Mouse (Mus musculus): ENCODE results near the gene Gm20532. TPM values are rescaled to one million over a fixed set of nuclear protein-coding genes. Genes with fewer than 3 reads are reported as not detected.

The Gm20532 gene
- polyA plus RNA-seq, 1 experiment = not detected

DNA sequence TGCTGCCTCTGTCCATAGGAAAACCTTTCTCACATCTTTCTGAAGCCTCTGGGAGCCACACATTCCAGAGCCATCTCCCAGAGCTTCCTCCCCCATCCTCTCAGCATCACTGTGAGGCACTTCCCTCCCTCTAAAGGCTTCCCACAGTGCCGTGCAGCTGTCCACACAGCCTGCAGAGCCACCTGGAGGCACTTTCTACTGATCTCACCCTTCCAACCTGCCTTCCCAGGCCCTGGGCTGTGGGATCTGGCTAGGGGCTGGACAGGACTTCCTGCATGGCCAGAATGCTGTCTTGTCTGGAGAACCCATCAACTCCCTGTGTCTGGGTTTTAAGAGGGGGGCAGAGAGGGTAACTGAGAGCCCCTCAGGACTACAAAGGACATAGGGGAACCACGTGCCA is 39.0 kb upstream of the Gm20532 start:
- Histone ChIP-seq H3K27me3 (ENCODE audit: control insufficient read depth, insufficient read depth, low read length) (no peaks in the 10 kb centered on the region), H3K4me3 (replicated peaks; ENCODE audit: insufficient read depth, low read depth, low read length) (no peak overlapping the region), H3K27ac (ENCODE audit: insufficient read depth, low read length) (no peak overlapping the region), H3K4me1 (ENCODE audit: control insufficient read depth, insufficient read depth, low read length) (peaks cover 6% of the 10 kb centered on the region; the same call in 1 of the 2 replicates)
- peak; percentile 33 to 37 for DNase-seq
- 49% methylated on average over 2 of the region's 2 CpGs for WGBS
- TF ChIP-seq CTCF (IDR thresholded peaks at IDR 0.05; ENCODE audit: borderline replicate concordance, insufficient read depth, low read depth, low read length) = peak; percentile 18; the same call in 1 of the 2 replicates
- TF ChIP-seq POLR2A (IDR thresholded peaks at IDR 0.05; ENCODE audit: borderline replicate concordance, insufficient read depth, low read length) = no peak

- no peaks in the 10 kb centered on the region for H3K27me3 ChIP-seq (ENCODE audit: control insufficient read depth, insufficient read depth, low read length)
- DNase-seq = no peak
- no peak for TF ChIP-seq POLR2A (IDR thresholded peaks at IDR 0.05; ENCODE audit: borderline replicate concordance, insufficient read depth, low read length)
- no peak for TF ChIP-seq CTCF (IDR thresholded peaks at IDR 0.05; ENCODE audit: borderline replicate concordance, insufficient read depth, low read depth, low read length)
- H3K27ac ChIP-seq (ENCODE audit: insufficient read depth, low read length) = no peak overlapping the region
- peaks cover 6% of the 10 kb centered on the region for H3K4me1 ChIP-seq (ENCODE audit: control insufficient read depth, insufficient read depth, low read length)
- 84% methylated on average over 10 of the region's 10 CpGs for WGBS
- H3K4me3 ChIP-seq (replicated peaks; ENCODE audit: insufficient read depth, low read depth, low read length) = no peak overlapping the region
Observed at GRCm38 (mm10) chr2:26549801-26550200, 36.6 kb upstream of the Gm20532 start.

GRCm38 (mm10) chr2:26550205-26550604 is 36.2 kb upstream of the Gm20532 start:
- no peak for DNase-seq
- WGBS = 54% methylated on average over 3 of the region's 3 CpGs

DNA sequence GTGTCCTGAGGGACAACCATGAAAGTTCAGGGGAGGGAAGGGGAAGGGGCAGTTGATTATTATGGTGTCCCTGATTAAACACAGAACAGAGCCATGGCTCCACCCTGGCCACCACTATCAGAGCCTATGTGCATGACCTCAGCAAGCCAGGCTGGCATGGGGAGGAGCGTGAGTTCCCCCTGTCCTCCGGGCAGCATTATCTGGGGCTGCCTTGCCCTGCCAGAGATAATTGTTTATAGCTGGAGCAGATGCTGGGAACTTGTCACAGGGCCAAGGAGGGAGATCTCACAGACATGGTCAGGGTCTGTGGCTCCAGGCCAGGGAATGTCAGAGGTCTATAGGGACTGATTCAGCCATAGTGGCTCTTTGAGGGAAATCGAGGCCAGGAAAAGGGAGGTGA is 35.7 kb upstream of the Gm20532 start:
- TF ChIP-seq POLR2A (IDR thresholded peaks at IDR 0.05; ENCODE audit: borderline replicate concordance, insufficient read depth, low read length) (no peak), CTCF (IDR thresholded peaks at IDR 0.05; ENCODE audit: borderline replicate concordance, insufficient read depth, low read depth, low read length) (no peak)
- DNase-seq = no peak
- Histone ChIP-seq H3K27ac (ENCODE audit: insufficient read depth, low read length) (no peak overlapping the region), H3K4me1 (ENCODE audit: control insufficient read depth, insufficient read depth, low read length) (peaks cover 6% of the 10 kb centered on the region), H3K4me3 (replicated peaks; ENCODE audit: insufficient read depth, low read depth, low read length) (no peak overlapping the region), H3K27me3 (ENCODE audit: control insufficient read depth, insufficient read depth, low read length) (no peaks in the 10 kb centered on the region)
- whole genome bisulfite sequencing = 37% methylated on average over 3 of the region's 3 CpGs

More at GRCm38 (mm10) chr2:26550205-26550604, 36.2 kb upstream of the Gm20532 start:
- H3K27ac ChIP-seq (ENCODE audit: insufficient read depth, low read length) = no peak overlapping the region
- H3K4me3 ChIP-seq (replicated peaks; ENCODE audit: insufficient read depth, low read depth, low read length) = no peak overlapping the region
- peaks cover 6% of the 10 kb centered on the region for H3K4me1 ChIP-seq (ENCODE audit: control insufficient read depth, insufficient read depth, low read length)
- no peak for TF ChIP-seq POLR2A (IDR thresholded peaks at IDR 0.05; ENCODE audit: borderline replicate concordance, insufficient read depth, low read length)
- TF ChIP-seq CTCF (IDR thresholded peaks at IDR 0.05; ENCODE audit: borderline replicate concordance, insufficient read depth, low read depth, low read length) = no peak
- no peaks in the 10 kb centered on the region for H3K27me3 ChIP-seq (ENCODE audit: control insufficient read depth, insufficient read depth, low read length)

- 69% methylated on average over 8 of the region's 8 CpGs for WGBS
- no peak for DNase-seq
- Histone ChIP-seq H3K27ac (ENCODE audit: insufficient read depth, low read length) (no peak overlapping the region), H3K4me3 (replicated peaks; ENCODE audit: insufficient read depth, low read depth, low read length) (no peak overlapping the region), H3K4me1 (ENCODE audit: control insufficient read depth, insufficient read depth, low read length) (peaks cover 6% of the 10 kb centered on the region), H3K27me3 (ENCODE audit: control insufficient read depth, insufficient read depth, low read length) (no peaks in the 10 kb centered on the region)
- TF ChIP-seq POLR2A (IDR thresholded peaks at IDR 0.05; ENCODE audit: borderline replicate concordance, insufficient read depth, low read length) (no peak), CTCF (IDR thresholded peaks at IDR 0.05; ENCODE audit: borderline replicate concordance, insufficient read depth, low read depth, low read length) (no peak)
Observed at GRCm38 (mm10) chr2:26551446-26551845, 35.0 kb upstream of the Gm20532 start.

DNA sequence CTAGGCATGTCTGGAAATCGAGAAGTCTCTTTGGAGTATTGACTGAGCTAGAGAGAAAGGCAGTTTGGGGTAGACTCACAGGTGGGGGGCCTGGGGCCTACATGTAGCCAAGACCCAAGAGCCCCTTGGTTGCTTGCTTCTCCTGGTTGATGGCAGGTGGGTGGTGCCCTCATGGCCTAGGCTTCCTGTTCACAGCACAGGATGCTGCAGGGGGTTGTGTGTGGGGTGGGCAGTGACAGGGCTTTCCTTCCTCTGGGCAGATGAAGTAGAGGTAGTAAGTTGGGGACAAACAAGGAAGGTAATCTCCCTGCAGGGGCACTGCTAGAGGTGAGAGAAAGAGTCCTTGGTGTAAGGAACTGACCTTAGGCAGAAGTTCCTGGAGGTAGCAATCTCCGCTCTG is 34.4 kb upstream of the Gm20532 start:
- WGBS = 94% methylated on average over 2 of the region's 2 CpGs
- no peak for DNase-seq
- Histone ChIP-seq H3K27ac (ENCODE audit: insufficient read depth, low read length) (no peak overlapping the region), H3K4me1 (ENCODE audit: control insufficient read depth, insufficient read depth, low read length) (peaks cover 6% of the 10 kb centered on the region), H3K4me3 (replicated peaks; ENCODE audit: insufficient read depth, low read depth, low read length) (no peak overlapping the region), H3K27me3 (ENCODE audit: control insufficient read depth, insufficient read depth, low read length) (no peaks in the 10 kb centered on the region)
- TF ChIP-seq CTCF (IDR thresholded peaks at IDR 0.05; ENCODE audit: borderline replicate concordance, insufficient read depth, low read depth, low read length) (no peak), POLR2A (IDR thresholded peaks at IDR 0.05; ENCODE audit: borderline replicate concordance, insufficient read depth, low read length) (no peak)

- 53% methylated on average over 9 of the region's 9 CpGs for WGBS
Observed at GRCm38 (mm10) chr2:26553904-26554303, 32.5 kb upstream of the Gm20532 start.

GRCm38 (mm10) chr2:26555076-26555475 is 31.4 kb upstream of the Gm20532 start:
- TF ChIP-seq CTCF (IDR thresholded peaks at IDR 0.05; ENCODE audit: borderline replicate concordance, insufficient read depth, low read depth, low read length) (no peak), POLR2A (IDR thresholded peaks at IDR 0.05; ENCODE audit: borderline replicate concordance, insufficient read depth, low read length) (no peak)
- WGBS = 61% methylated on average over 4 of the region's 4 CpGs

More at GRCm38 (mm10) chr2:26553904-26554303, 32.5 kb upstream of the Gm20532 start:
- H3K4me3 ChIP-seq (replicated peaks; ENCODE audit: insufficient read depth, low read depth, low read length) = no peak overlapping the region
- no peak overlapping the region for H3K27ac ChIP-seq (ENCODE audit: insufficient read depth, low read length)
- TF ChIP-seq POLR2A (IDR thresholded peaks at IDR 0.05; ENCODE audit: borderline replicate concordance, insufficient read depth, low read length) (no peak), CTCF (IDR thresholded peaks at IDR 0.05; ENCODE audit: borderline replicate concordance, insufficient read depth, low read depth, low read length) (no peak)
- no peak for DNase-seq
- no peaks in the 10 kb centered on the region for H3K27me3 ChIP-seq (ENCODE audit: control insufficient read depth, insufficient read depth, low read length)
- no peaks in the 10 kb centered on the region; the same call in 1 of the 2 replicates for H3K4me1 ChIP-seq (ENCODE audit: control insufficient read depth, insufficient read depth, low read length)

More at GRCm38 (mm10) chr2:26555076-26555475, 31.4 kb upstream of the Gm20532 start:
- Histone ChIP-seq H3K4me3 (replicated peaks; ENCODE audit: insufficient read depth, low read depth, low read length) (no peak overlapping the region), H3K4me1 (ENCODE audit: control insufficient read depth, insufficient read depth, low read length) (no peaks in the 10 kb centered on the region; the same call in 1 of the 2 replicates), H3K27me3 (ENCODE audit: control insufficient read depth, insufficient read depth, low read length) (no peaks in the 10 kb centered on the region), H3K27ac (ENCODE audit: insufficient read depth, low read length) (no peak overlapping the region)
- DNase-seq = no peak

Measured in cerebellum, adult 2 months (tissue).